Mouse (Mus musculus) CD8-positive naive resting alpha-beta T cell, adult 2 months (primary cell): Measurements from ENCODE around the gene Selenok.
A peak's percentile ranks its signal among the peaks of the same experiment; 100 is the strongest.

Experiments
- DNase-seq, 2 experiments: peaks; one replicate each; pipeline ENCODE4 v3.0.0; 2022; ENCODE audit warnings: low read depth in 2 of 2, low spot score in 2 of 2

The Selenok gene

DNA sequence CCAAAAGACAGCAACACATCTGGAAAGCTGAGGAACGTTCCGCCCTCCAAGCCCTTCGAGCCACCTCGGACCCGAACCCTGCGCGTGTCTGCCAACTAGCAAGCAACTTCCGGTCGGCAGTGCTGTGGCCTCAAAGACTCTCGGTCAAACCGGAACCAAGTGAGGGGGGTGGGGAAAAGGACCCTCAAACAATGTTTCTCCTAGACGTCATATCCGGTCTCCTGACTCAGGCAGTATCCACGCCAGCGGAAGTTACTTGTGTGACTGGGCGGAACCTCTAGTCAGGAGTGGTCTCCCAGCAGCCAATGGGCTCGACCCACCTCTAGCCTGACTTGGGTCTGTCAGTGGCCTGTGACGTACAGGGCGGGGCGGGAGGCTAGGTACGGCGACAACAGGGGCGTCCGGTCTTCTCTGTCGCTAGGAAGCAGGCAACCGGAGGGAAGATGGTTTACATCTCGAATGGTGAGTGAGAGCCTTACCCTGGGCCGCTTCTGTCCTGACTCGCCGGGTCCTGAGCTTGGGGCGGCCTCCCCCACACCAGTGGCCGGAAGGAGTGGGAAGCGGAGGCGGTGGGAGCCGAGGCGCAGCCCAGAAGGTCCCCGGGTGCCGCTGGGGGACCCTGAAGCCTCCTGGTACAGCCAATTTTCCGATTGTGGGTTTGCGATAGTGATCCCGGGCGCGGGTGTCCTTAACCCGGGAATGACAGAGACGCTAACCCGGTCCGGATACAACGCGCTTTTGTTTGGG lies at the start of gene Selenok:
Gene Selenok (plus strand): TSS at position 234 of the 747 bp plus-strand sequence.
- peak; percentile 90 for DNase-seq

GRCm38 (mm10) chr14:29928966-29929365 lies 39.1 kb upstream of the Selenok start:
- DNase-seq = no peak

DNA sequence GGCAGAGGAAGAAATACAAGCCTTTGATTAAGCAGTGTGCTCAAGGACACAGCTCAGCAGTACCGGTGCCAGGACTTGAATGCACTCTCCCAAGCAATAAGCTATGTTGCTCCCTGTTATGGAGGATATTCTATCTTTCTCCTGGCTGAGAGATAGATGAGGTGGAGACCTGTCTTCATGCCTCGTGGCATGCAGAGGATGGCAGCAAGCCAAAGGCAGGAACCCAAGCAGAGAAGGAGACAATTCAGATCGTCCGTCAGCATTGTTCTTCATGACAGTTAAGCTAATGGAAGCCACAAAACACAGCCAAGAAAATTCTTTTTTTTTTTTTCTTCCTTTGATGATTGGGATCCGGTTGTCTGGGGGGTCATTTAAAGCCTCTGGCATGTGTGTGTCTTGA lies 32.6 kb upstream of the Selenok start:
- DNase-seq = no peak

DNA sequence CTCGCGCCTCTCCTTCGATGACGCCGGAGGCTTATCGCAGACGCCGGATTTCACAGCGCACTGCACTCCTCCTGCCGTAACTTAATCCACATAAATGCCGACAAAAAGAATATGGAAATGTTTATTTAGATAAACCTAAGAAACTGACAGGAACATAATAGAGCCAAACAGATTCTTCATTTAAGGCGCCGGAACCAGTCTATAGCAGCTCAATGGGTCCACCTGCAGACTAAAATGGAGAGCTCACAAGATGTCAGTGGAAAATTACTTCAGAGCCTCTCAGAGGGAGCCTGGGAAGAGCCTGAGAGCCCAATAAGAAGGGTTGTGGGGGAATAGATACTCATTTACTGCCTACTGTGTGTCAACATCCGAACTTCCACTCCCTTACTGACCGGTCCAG lies 30.6 kb upstream of the Selenok start:
- no peak for DNase-seq

GRCm38 (mm10) chr14:29939600-29940312 lies 28.4 kb upstream of the Selenok start:
- DNase-seq = no peak

GRCm38 (mm10) chr14:29940313-29940812 lies 27.7 kb upstream of the Selenok start:
- no peak for DNase-seq

GRCm38 (mm10) chr14:29940877-29941276 lies 27.2 kb upstream of the Selenok start:
- DNase-seq = peak in 1 of 2 experiments; percentile 28

DNA sequence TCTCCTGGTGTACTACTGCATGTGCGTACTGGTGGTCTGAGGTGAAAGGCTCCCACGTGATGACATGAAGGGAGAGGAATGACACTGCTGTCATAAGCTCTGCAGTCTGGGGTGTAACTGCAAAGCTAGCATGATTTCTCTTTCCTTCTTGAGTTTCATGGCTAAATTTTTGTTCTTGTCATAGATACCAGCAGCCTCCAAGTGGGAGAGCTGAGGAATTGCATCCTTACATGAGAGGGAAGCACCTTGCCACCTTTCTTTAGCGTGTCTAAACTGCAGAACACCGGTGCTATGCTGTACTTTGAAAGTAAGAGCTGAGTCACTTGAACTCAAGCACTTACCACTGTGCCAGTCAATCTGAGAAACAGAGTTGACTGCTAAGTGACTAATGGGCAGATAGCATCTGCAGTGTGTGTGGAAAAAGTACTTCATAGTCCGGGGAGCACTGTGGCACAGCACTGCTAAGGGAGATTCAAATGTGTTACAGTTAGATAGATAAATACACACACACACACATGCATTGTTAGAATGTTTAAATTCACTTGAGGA lies 21.3 kb upstream of the Selenok start:
- no peak for DNase-seq

- DNase-seq = no peak
Observed at GRCm38 (mm10) chr14:29950805-29951204, 17.3 kb upstream of the Selenok start.

GRCm38 (mm10) chr14:29957393-29957792 lies 10.7 kb upstream of the Selenok start:
- no peak for DNase-seq

DNA sequence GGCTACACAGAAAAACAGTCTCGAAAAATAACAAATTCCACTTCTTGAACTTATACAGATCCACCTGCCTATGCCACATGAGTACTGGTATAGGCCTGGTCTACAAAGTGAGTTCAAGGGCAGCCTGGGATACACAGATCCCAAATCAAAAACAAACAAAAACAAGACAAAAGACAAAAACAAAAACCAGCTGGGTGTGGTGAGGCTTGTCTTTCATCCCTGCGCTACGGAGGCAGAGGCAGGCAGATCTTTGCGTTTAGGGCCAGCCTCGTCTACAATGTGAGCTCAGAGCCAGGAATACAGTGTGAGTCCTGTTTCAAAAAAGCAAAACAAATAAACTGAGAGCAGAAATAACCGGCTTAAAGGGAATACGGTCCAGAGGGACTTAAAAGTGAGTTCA lies 497 bp upstream of the Selenok start:
- DNase-seq = no peak

GRCm38 (mm10) chr14:29971446-29971845 lies 3.3 kb downstream of the Selenok start:
- DNase-seq = no peak

GRCm38 (mm10) chr14:29971993-29972392 lies 3.9 kb downstream of the Selenok start:
- DNase-seq = no peak

DNA sequence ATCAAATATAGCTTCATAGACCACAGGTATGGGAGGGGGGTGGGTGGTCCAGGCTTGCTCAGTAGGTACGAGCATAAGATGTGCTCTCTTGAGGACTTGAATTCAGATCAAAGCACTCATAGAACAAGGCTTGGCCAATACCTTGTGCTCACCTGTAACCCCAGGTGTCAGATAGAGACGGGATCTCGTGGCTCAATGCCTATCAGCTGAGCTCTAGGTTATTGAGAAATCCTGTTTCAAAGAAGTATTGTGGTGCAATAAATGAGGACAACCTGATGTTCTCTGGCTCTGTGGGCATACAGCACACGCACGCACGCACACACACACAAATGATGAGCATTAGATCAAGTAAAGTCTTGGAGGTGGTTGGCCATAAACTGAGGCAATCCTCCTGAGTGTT lies 8.8 kb downstream of the Selenok start:
- DNase-seq = no peak

GRCm38 (mm10) chr14:29978254-29979204 lies 10.4 kb downstream of the Selenok start, which contains the start of gene Actr8:
Actr8 (plus strand) TSS chr14:29978337.
- DNase-seq = peak; percentile 55 to 61

DNA sequence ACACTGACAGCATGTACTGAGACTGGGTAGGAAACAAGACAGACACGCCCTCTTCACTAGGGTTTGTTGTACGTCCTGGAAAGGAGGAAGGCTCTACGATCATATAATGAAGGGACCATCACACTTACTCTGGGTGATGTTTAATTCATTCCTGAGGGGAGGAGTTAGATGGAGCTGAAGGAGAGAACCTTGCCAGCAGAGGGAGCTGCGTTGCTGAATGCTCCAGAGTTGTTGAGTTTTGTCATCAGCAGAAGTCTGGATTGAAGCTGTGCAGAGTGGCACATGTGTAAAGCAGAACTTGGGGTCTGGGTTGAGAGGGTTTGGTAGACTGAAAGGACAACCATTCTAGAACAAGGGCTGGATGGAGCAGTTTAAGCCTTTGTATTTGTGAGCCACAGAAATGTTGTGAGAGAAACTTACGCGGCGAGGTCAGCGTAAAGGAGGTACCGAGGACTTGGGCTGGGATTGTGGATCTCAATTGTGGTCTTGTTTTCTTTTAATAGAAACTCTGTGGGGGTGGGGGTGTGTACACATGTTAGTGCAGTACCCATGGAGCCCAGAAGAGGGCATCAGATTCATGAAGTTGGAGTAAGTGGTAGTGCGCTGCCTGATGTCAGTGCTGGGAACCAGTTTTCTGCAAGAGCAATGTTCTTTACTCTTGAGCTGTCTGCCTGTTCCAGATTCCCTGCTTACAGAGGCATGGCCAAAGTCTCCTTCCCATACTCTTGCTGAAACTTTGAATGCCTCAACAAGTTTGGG lies 12.5 kb downstream of the Selenok start:
- DNase-seq = peak; percentile 18 to 25

- no peak for DNase-seq
Observed at GRCm38 (mm10) chr14:29986096-29986495, 18.0 kb downstream of the Selenok start.

- no peak for DNase-seq
Observed at GRCm38 (mm10) chr14:29987276-29987675, 19.2 kb downstream of the Selenok start.

- no peak for DNase-seq
Observed at GRCm38 (mm10) chr14:29987739-29988138, 19.6 kb downstream of the Selenok start.

DNA sequence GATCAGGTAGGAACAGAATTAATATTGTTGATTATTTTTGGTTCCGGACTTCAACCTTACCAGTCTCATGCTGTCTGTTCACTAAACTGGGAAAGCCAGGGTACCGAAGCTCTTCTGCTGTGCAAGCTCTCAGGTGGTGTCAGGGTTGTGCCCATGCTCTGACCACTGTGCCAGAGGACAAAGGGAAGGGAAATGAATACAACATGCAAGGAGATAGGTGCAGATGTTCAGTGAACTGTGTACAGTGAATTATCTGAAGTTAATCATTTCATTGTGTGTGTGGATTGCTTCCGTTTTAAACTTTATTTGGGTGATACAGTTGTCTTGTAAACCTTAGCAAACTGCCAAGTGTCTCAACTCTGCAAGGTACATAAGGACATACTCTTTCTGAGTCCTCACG lies 20.2 kb downstream of the Selenok start:
- no peak for DNase-seq
